Mouse (Mus musculus) fibroblast of lung, adult 2 months (primary cell): Measurements from ENCODE around the gene Akr1cl.
"Not testable (repeated sequence)": the region's sequence is repeated elsewhere in the genome, so short reads cannot be mapped to it uniquely, and the experiment has no call there.

Experiments used
- DNase-seq: peaks from one replicate; pipeline ENCODE4 v3.0.0-alpha.2; 2011; ENCODE audit warnings: low read depth

The Akr1cl gene

GRCm38 (mm10) chr1:65032641-65033040 lies at the start of gene Akr1cl:
TSS of gene Akr1cl (minus strand) at chr1:65032759.
- DNase-seq, result no peak

GRCm38 (mm10) chr1:65082188-65082587 lies 49.6 kb upstream of the Akr1cl start, which contains the start of gene Crygb:
TSS of gene Crygb (minus strand) at chr1:65082288.
- DNase-seq, result no peak

GRCm38 (mm10) chr1:65075607-65076006 lies 43.0 kb upstream of the Akr1cl start:
- no peak for DNase-seq

- DNase-seq, result no peak
Observed at GRCm38 (mm10) chr1:65073589-65073988, 41.0 kb upstream of the Akr1cl start, which contains the start of gene Crygc. TSS of gene Crygc (minus strand) at chr1:65073689.

- no peak for DNase-seq
Observed at GRCm38 (mm10) chr1:65067842-65068241, 35.3 kb upstream of the Akr1cl start.

GRCm38 (mm10) chr1:65064201-65064600 lies 31.6 kb upstream of the Akr1cl start:
- DNase-seq, result no peak

GRCm38 (mm10) chr1:65063352-65063751 lies 30.8 kb upstream of the Akr1cl start, which contains the start of gene Crygd:
TSS of gene Crygd (minus strand) at chr1:65063452.
- no peak for DNase-seq

- DNase-seq, result no peak
Observed at GRCm38 (mm10) chr1:65052140-65052539, 19.6 kb upstream of the Akr1cl start.

- DNase-seq, result no peak
Observed at GRCm38 (mm10) chr1:65051696-65052095, 19.1 kb upstream of the Akr1cl start.

GRCm38 (mm10) chr1:65050952-65051351 lies 18.4 kb upstream of the Akr1cl start, which contains the start of gene Cryge:
TSS of gene Cryge (minus strand) at chr1:65051149.
- not testable (repeated sequence) for DNase-seq

GRCm38 (mm10) chr1:65048781-65049180 lies 16.2 kb upstream of the Akr1cl start:
- no peak for DNase-seq

GRCm38 (mm10) chr1:65046401-65047109 lies 14.0 kb upstream of the Akr1cl start:
- DNase-seq, result no peak

- DNase-seq, result no peak
Observed at GRCm38 (mm10) chr1:65043433-65043832, 10.9 kb upstream of the Akr1cl start.

GRCm38 (mm10) chr1:65041837-65042236 lies 9.3 kb upstream of the Akr1cl start:
- DNase-seq, result no peak

GRCm38 (mm10) chr1:65040806-65041205 lies 8.2 kb upstream of the Akr1cl start:
- DNase-seq, result no peak

GRCm38 (mm10) chr1:65039679-65040078 lies 7.1 kb upstream of the Akr1cl start:
- DNase-seq, result no peak

GRCm38 (mm10) chr1:65037542-65037941 lies 5.0 kb upstream of the Akr1cl start:
- DNase-seq, result no peak

- DNase-seq, result no peak
Observed at GRCm38 (mm10) chr1:65035513-65035912, 3.0 kb upstream of the Akr1cl start.

- DNase-seq, result no peak
Observed at GRCm38 (mm10) chr1:65028206-65028605, 4.4 kb downstream of the Akr1cl start.

- DNase-seq, result no peak
Observed at GRCm38 (mm10) chr1:65012726-65013125, 19.8 kb downstream of the Akr1cl start.

GRCm38 (mm10) chr1:65010153-65010552 lies 22.4 kb downstream of the Akr1cl start:
- peak; percentile 56 for DNase-seq

- DNase-seq, result no peak
Observed at GRCm38 (mm10) chr1:65005575-65005974, 27.0 kb downstream of the Akr1cl start.

- DNase-seq, result no peak
Observed at GRCm38 (mm10) chr1:65004526-65004925, 28.0 kb downstream of the Akr1cl start.

GRCm38 (mm10) chr1:64993206-64993605 lies 39.4 kb downstream of the Akr1cl start:
- no peak for DNase-seq
